Mouse (Mus musculus) MEL (cell line): Measurements from ENCODE around the gene Fcho1. TPM values are rescaled to one million over a fixed set of nuclear protein-coding genes. Genes with fewer than 3 reads are reported as not detected.

Experiments
- DNase-seq: peaks from one replicate; pipeline ENCODE4 v3.0.0; 2011; ENCODE audit warnings: low read depth, low spot score
- H3K27ac ChIP-seq: 2 replicates; pipeline ENCODE4 v1.5.1; 2012; ENCODE audit warnings: low read depth, mild to moderate bottlenecking, control low read depth, low read length, moderate library complexity; ENCODE audit not compliant: control insufficient read depth
- H3K27me3 ChIP-seq, 2 experiments: fragments of 150-350 bp in 1 of 2; sonication (generic) in 1 of 2; 2 replicates each; pipeline ENCODE4 v1.6.1; 2012; ENCODE audit warnings: low read length in 2 of 2, mild to moderate bottlenecking in 2 of 2, improper control_type of control experiment in 1 of 2, moderate library complexity in 1 of 2; ENCODE audit not compliant: insufficient read depth in 2 of 2, control insufficient read depth in 1 of 2
- H3K36me3 ChIP-seq, 2 experiments: 2 replicates each; pipeline ENCODE4 v1.6.1; 2012 to 2014; ENCODE audit warnings: low read length in 2 of 2, improper control_type of control experiment in 1 of 2, inconsistent platforms in 1 of 2, mild to moderate bottlenecking in 1 of 2; ENCODE audit not compliant: insufficient read depth in 2 of 2, control insufficient read depth in 1 of 2
- H3K4me1 ChIP-seq, 2 experiments: fragments of 150-350 bp in 1 of 2; sonication (generic) in 1 of 2; 2 replicates each; pipeline ENCODE4 v1.6.1; 2012; ENCODE audit warnings: low read length in 2 of 2, improper control_type of control experiment in 1 of 2, mild to moderate bottlenecking in 1 of 2; ENCODE audit not compliant: insufficient read depth in 2 of 2, control insufficient read depth in 1 of 2
- H3K4me3 ChIP-seq, 2 experiments: fragments of 150-350 bp in 1 of 2; sonication (generic) in 1 of 2; 2 replicates each; pipeline ENCODE4 v1.5.1; 2012; ENCODE audit warnings: low read depth in 2 of 2, low read length in 2 of 2, mild to moderate bottlenecking in 2 of 2, moderate library complexity in 2 of 2, control low read depth in 1 of 2, improper control_type of control experiment in 1 of 2; ENCODE audit not compliant: control insufficient read depth in 1 of 2, insufficient read depth in 1 of 2
- H3K79me2 ChIP-seq: 2 replicates; pipeline ENCODE4 v1.6.1; 2012; ENCODE audit warnings: mild to moderate bottlenecking, low read length, moderate library complexity; ENCODE audit not compliant: control insufficient read depth, poor library complexity, insufficient read depth
- H3K9ac ChIP-seq: 2 replicates; pipeline ENCODE4 v1.6.1; 2012; ENCODE audit warnings: low read depth, mild to moderate bottlenecking, control low read depth, low read length, moderate library complexity; ENCODE audit not compliant: control insufficient read depth, poor library complexity, severe bottlenecking
- H3K9me3 ChIP-seq: fragments of 150-350 bp; sonication (generic); replicated peaks from 2 replicates; pipeline ENCODE4 v1.6.1; 2012; ENCODE audit warnings: mild to moderate bottlenecking, low read length, improper control_type of control experiment, moderate library complexity; ENCODE audit not compliant: insufficient read depth
- BHLHE40 ChIP-seq: IDR thresholded peaks from 2 replicates; pipeline ENCODE4 v1.6.1; 2012; ENCODE audit warnings: low read depth, mild to moderate bottlenecking, inconsistent platforms, low read length, improper control_type of control experiment, borderline replicate concordance
- CHD2 ChIP-seq: IDR thresholded peaks from 2 replicates; pipeline ENCODE4 v1.6.1; 2011; ENCODE audit warnings: low read length, improper control_type of control experiment
- ELF1 ChIP-seq: IDR thresholded peaks from 2 replicates; pipeline ENCODE4 v1.6.1; 2014; ENCODE audit warnings: low read depth, mild to moderate bottlenecking, inconsistent platforms, low read length, improper control_type of control experiment, moderate library complexity
- EP300 ChIP-seq, 2 experiments: IDR thresholded peaks; 2 replicates each; pipeline ENCODE4 v1.6.1; 2011; ENCODE audit warnings: improper control_type of control experiment in 2 of 2, low read length in 2 of 2, low read depth in 1 of 2, mild to moderate bottlenecking in 1 of 2
- ETS1 ChIP-seq: IDR thresholded peaks from 2 replicates; pipeline ENCODE4 v1.6.1; 2012; ENCODE audit warnings: low read depth, mild to moderate bottlenecking, inconsistent platforms, low read length, improper control_type of control experiment, moderate library complexity
- GABPA ChIP-seq: IDR thresholded peaks from 2 replicates; pipeline ENCODE4 v1.6.1; 2012; ENCODE audit warnings: low read depth, mild to moderate bottlenecking, inconsistent platforms, low read length, improper control_type of control experiment, moderate library complexity
- JUND ChIP-seq: IDR thresholded peaks from 2 replicates; pipeline ENCODE4 v1.6.1; 2011; ENCODE audit warnings: low read depth, mild to moderate bottlenecking, improper control_type of control experiment, low read length
- MAFK ChIP-seq: IDR thresholded peaks from 2 replicates; pipeline ENCODE4 v1.6.1; 2011; ENCODE audit warnings: low read depth, mild to moderate bottlenecking, low read length, improper control_type of control experiment, borderline replicate concordance
- MAX ChIP-seq: IDR thresholded peaks from 2 replicates; pipeline ENCODE4 v1.6.1; 2011; ENCODE audit warnings: low read length, improper control_type of control experiment
- MEF2A ChIP-seq: IDR thresholded peaks from 2 replicates; pipeline ENCODE4 v1.6.1; 2014; ENCODE audit warnings: low read depth, mild to moderate bottlenecking, inconsistent platforms, low read length, improper control_type of control experiment; ENCODE audit not compliant: poor library complexity, insufficient replicate concordance, severe bottlenecking; ENCODE audit errors: extremely low read depth
- MXI1 ChIP-seq: IDR thresholded peaks from 2 replicates; pipeline ENCODE4 v1.6.1; 2011; ENCODE audit warnings: mild to moderate bottlenecking, low read depth, low read length, improper control_type of control experiment
- MYB ChIP-seq: IDR thresholded peaks from 2 replicates; pipeline ENCODE4 v1.6.1; 2011; ENCODE audit warnings: mild to moderate bottlenecking, low read depth, low read length, improper control_type of control experiment
- NELFE ChIP-seq: IDR thresholded peaks from 2 replicates; pipeline ENCODE4 v1.6.1; 2011; ENCODE audit warnings: low read depth, low read length, improper control_type of control experiment
- NRF1 ChIP-seq: IDR thresholded peaks from 2 replicates; pipeline ENCODE4 v1.6.1; 2014; ENCODE audit warnings: low read depth, mild to moderate bottlenecking, inconsistent platforms, low read length, improper control_type of control experiment, moderate library complexity; ENCODE audit not compliant: poor library complexity, insufficient read depth, severe bottlenecking
- POLR2A ChIP-seq, 2 experiments: IDR thresholded peaks; 2 replicates each; pipeline ENCODE4 v1.6.1; 2011 to 2012; ENCODE audit warnings: low read length in 2 of 2, mild to moderate bottlenecking in 2 of 2, control low read depth in 1 of 2, improper control_type of control experiment in 1 of 2, low read depth in 1 of 2, moderate library complexity in 1 of 2; ENCODE audit not compliant: control insufficient read depth in 1 of 2, insufficient read depth in 1 of 2, poor library complexity in 1 of 2
- RAD21 ChIP-seq: IDR thresholded peaks from 2 replicates; pipeline ENCODE4 v1.6.1; 2011; ENCODE audit warnings: mild to moderate bottlenecking, low read depth, low read length, improper control_type of control experiment
- RCOR1 ChIP-seq: IDR thresholded peaks from 2 replicates; pipeline ENCODE4 v1.6.1; 2012; ENCODE audit warnings: low read depth, mild to moderate bottlenecking, inconsistent platforms, low read length, improper control_type of control experiment
- SIN3A ChIP-seq: IDR thresholded peaks from 2 replicates; pipeline ENCODE4 v1.6.1; 2012; ENCODE audit warnings: low read length, improper control_type of control experiment, inconsistent platforms
- SMC3 ChIP-seq: IDR thresholded peaks from 2 replicates; pipeline ENCODE4 v1.6.1; 2011; ENCODE audit warnings: low read depth, low read length, improper control_type of control experiment
- TAL1 ChIP-seq: IDR thresholded peaks from 2 replicates; pipeline ENCODE4 v1.6.1; 2012; ENCODE audit warnings: mild to moderate bottlenecking, inconsistent platforms, low read length, moderate library complexity, mixed read lengths
- TBP ChIP-seq: IDR thresholded peaks from 2 replicates; pipeline ENCODE4 v1.8.0; 2011; ENCODE audit warnings: low read depth, low read length, improper control_type of control experiment
- TCF12 ChIP-seq: IDR thresholded peaks from 2 replicates; pipeline ENCODE4 v1.6.1; 2014; ENCODE audit warnings: low read depth, mild to moderate bottlenecking, inconsistent platforms, low read length, improper control_type of control experiment, moderate library complexity
- UBTF ChIP-seq: IDR thresholded peaks from 2 replicates; pipeline ENCODE4 v1.6.1; 2012; ENCODE audit warnings: low read depth, mild to moderate bottlenecking, inconsistent platforms, low read length, improper control_type of control experiment, moderate library complexity, borderline replicate concordance; ENCODE audit not compliant: insufficient read depth
- USF1 ChIP-seq: IDR thresholded peaks from 2 replicates; pipeline ENCODE4 v1.6.1; 2014; ENCODE audit warnings: low read depth, mild to moderate bottlenecking, inconsistent platforms, low read length, improper control_type of control experiment, moderate library complexity
- USF2 ChIP-seq, 2 experiments: IDR thresholded peaks; 2 replicates each; pipeline ENCODE4 v1.6.1; 2011 to 2012; ENCODE audit warnings: improper control_type of control experiment in 2 of 2, low read length in 2 of 2, borderline replicate concordance in 1 of 2, inconsistent platforms in 1 of 2, low read depth in 1 of 2, mild to moderate bottlenecking in 1 of 2; ENCODE audit not compliant: insufficient read depth in 1 of 2
- ZC3H11A ChIP-seq: IDR thresholded peaks from 2 replicates; pipeline ENCODE4 v1.6.1; 2012; ENCODE audit warnings: low read depth, mild to moderate bottlenecking, inconsistent platforms, low read length, improper control_type of control experiment
- ZKSCAN1 ChIP-seq: IDR thresholded peaks from 2 replicates; pipeline ENCODE4 v1.6.1; 2012; ENCODE audit warnings: low read depth, mild to moderate bottlenecking, inconsistent platforms, low read length, improper control_type of control experiment, moderate library complexity
- ZMIZ1 ChIP-seq: IDR thresholded peaks from 2 replicates; pipeline ENCODE4 v1.6.1; 2012; ENCODE audit warnings: low read depth, mild to moderate bottlenecking, inconsistent platforms, low read length, improper control_type of control experiment, moderate library complexity
- ZNF384 ChIP-seq: IDR thresholded peaks from 2 replicates; pipeline ENCODE4 v1.6.1; 2012; ENCODE audit warnings: low read depth, mild to moderate bottlenecking, inconsistent platforms, low read length, improper control_type of control experiment
- polyA plus RNA-seq, 2 experiments: library from polyadenylated mRNA; stranded (reverse) in 1 of 2; unstranded in 1 of 2; fragments of >175 nt in 1 of 2; fragments of >200 nt in 1 of 2; gene quantifications; 2 replicates each; pipeline versions ENCODE4 v1.2.1 to v1.2.4; 2012; ENCODE audit warnings: low replicate concordance in 2 of 2, low read depth in 1 of 2; ENCODE audit not compliant: insufficient read length in 2 of 2, insufficient read depth in 1 of 2, missing spikeins in 1 of 2
- total RNA-seq: library from RNA; depleted of rRNA; stranded (reverse); fragments of 300-350 nt; gene quantifications from 2 replicates; pipeline ENCODE4 v1.2.3, GENCODE M21; 2012

Gene Fcho1
- total and polyA plus RNA-seq, 3 experiments, result 3.7 to 6.8 TPM; not detected in 1

GRCm38 (mm10) chr8:71676803-71677202 lies 48.7 kb downstream of the Fcho1 start:
- Histone ChIP-seq H3K4me1 (peaks cover 2 to 13% of the 10 kb centered on the region in 2 experiments; a peak in 2 of 4 replicates), H3K9ac (peak overlapping the region; percentile 96), H3K9me3 (no peaks in the 10 kb centered on the region), H3K36me3 (peaks cover 0 to 4% of the 10 kb centered on the region in 2 experiments; a peak in 1 of 4 replicates), H3K27me3 (no peaks in the 10 kb centered on the region)
- no peak for DNase-seq
- no peak for TF ChIP-seq EP300 (IDR thresholded peaks at IDR 0.05; ENCODE audit: low read depth in 1 of 2, low read length in 2 of 2)
- TF ChIP-seq, all 39 proteins: peak for 0
- Histone ChIP-seq H3K79me2 (peaks cover 1% of the 10 kb centered on the region; the same call in 1 of the 2 replicates), H3K27ac (peak overlapping the region; percentile 69), H3K4me3 (peak overlapping the region; percentile 68 to 85)

- H3K36me3 ChIP-seq, result peaks cover 0 to 4% of the 10 kb centered on the region in 2 experiments; a peak in 1 of 4 replicates
- H3K27me3 ChIP-seq, result no peaks in the 10 kb centered on the region
- peaks cover 1% of the 10 kb centered on the region; the same call in 1 of the 2 replicates for H3K79me2 ChIP-seq
- H3K9me3 ChIP-seq, result no peaks in the 10 kb centered on the region
- peaks cover 2 to 13% of the 10 kb centered on the region in 2 experiments; a peak in 2 of 4 replicates for H3K4me1 ChIP-seq
- peak within 1 kb of the TSS; percentile 69 for H3K27ac ChIP-seq
- peak within 1 kb of the TSS; percentile 68 to 85 for H3K4me3 ChIP-seq
- H3K9ac ChIP-seq, result peak within 1 kb of the TSS; percentile 96
- peak; percentile 83 for DNase-seq
- no peak for TF ChIP-seq ZKSCAN1
- no peak for TF ChIP-seq EP300 (IDR thresholded peaks at IDR 0.05; ENCODE audit: low read depth in 1 of 2, low read length in 2 of 2)
- TF ChIP-seq RCOR1, result no peak
- TF ChIP-seq MYB, result no peak
- no peak for TF ChIP-seq JUND
- TF ChIP-seq GABPA, result no peak
- no peak for TF ChIP-seq MAFK
- peak; percentile 67 for TF ChIP-seq NELFE
- 0 out of 2 replicates have a peak, but pooled peaks have one; percentile 40 for TF ChIP-seq MAX
- TF ChIP-seq TBP, result no peak
- TF ChIP-seq UBTF, result no peak
- TF ChIP-seq POLR2A (IDR thresholded peaks at IDR 0.05; ENCODE audit: control insufficient read depth in 1 of 2, insufficient read depth in 1 of 2, low read depth in 1 of 2, low read length in 2 of 2, poor library complexity in 1 of 2), result peak; percentile 67 to 70; a peak in 3 of 4 replicates
- peak; percentile 68; the same call in 1 of the 2 replicates for TF ChIP-seq ZNF384
- TF ChIP-seq USF1, result peak; percentile 29; the same call in 1 of the 2 replicates
- no peak for TF ChIP-seq ZC3H11A
- no peak for TF ChIP-seq SMC3
- no peak for TF ChIP-seq RAD21
- no peak for TF ChIP-seq BHLHE40
- peak; percentile 68 for TF ChIP-seq SIN3A
- TF ChIP-seq MXI1, result no peak
- TF ChIP-seq USF2 (IDR thresholded peaks at IDR 0.05; ENCODE audit: borderline replicate concordance in 1 of 2, insufficient read depth in 1 of 2, low read depth in 1 of 2, low read length in 2 of 2), result no peak
- no peak for TF ChIP-seq MEF2A
- TF ChIP-seq NRF1, result peak; percentile 84
- 0 out of 2 replicates have a peak, but pooled peaks have one; percentile 9 for TF ChIP-seq ELF1
- TF ChIP-seq CHD2, result no peak
- TF ChIP-seq ETS1, result no peak
- TF ChIP-seq TCF12, result peak; percentile 37; the same call in 1 of the 2 replicates
- peak; percentile 55; the same call in 1 of the 2 replicates for TF ChIP-seq ZMIZ1
- TF ChIP-seq TAL1, result no peak
Measured at GRCm38 (mm10) chr8:71676020-71676741, 49.3 kb downstream of the Fcho1 start, which contains the start of gene Jak3. Gene Jak3 (plus strand): TSS chr8:71676296.
